Mouse (Mus musculus) cerebellum, adult 18-20 months (tissue): Measurements from ENCODE around the gene Cyp2a4.
"Not testable (repeated sequence)": the region's sequence is repeated elsewhere in the genome, so short reads cannot be mapped to it uniquely, and the experiment has no call there.

Experiments used
- DNase-seq, 2 experiments: peaks; one replicate each; pipeline ENCODE4 v3.0.0; 2021

The Cyp2a4 gene

DNA sequence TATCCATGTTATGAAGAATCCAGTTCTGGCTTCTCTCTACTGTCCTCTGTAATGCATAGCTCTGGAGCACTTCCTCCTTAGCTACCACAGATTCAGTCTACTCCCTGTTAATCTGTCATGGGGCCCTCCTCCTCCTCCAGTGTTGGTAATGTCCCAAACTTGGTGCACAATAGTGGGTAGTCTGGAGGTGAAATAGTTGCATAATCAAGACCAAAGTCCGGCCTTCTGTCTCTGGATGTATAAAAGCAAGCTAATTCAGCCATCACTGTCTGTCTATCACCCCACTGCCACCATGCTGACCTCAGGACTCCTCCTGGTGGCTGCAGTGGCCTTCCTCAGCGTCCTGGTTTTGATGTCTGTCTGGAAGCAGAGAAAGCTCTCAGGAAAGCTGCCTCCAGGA lies at the start of gene Cyp2a4:
Cyp2a4 (plus strand) TSS at position 244 of the 400 bp plus-strand sequence.
- not testable (repeated sequence) for DNase-seq

DNA sequence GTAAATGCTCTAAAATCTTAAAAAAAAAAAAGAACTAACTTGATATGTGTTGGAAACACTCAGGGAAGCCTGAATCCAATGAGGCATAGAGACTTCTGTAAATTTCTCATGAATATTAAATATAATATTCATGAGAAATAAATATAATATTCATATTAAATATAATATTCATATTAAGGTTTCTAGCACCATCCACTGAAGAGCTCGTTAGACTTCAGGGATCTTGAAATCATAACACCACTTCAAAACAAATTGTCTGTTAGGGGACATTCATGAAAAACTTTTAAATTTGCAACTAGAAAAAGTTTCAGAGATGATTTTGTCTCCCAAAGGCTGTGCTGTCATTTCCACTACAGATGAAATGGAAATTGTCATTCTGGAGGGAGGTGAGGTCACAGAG lies 46.9 kb upstream of the Cyp2a4 start, which contains the start of gene Vmn1r184:
Vmn1r184 (plus strand) TSS at position 301 of the 400 bp plus-strand sequence.
- not testable (repeated sequence) for DNase-seq

DNA sequence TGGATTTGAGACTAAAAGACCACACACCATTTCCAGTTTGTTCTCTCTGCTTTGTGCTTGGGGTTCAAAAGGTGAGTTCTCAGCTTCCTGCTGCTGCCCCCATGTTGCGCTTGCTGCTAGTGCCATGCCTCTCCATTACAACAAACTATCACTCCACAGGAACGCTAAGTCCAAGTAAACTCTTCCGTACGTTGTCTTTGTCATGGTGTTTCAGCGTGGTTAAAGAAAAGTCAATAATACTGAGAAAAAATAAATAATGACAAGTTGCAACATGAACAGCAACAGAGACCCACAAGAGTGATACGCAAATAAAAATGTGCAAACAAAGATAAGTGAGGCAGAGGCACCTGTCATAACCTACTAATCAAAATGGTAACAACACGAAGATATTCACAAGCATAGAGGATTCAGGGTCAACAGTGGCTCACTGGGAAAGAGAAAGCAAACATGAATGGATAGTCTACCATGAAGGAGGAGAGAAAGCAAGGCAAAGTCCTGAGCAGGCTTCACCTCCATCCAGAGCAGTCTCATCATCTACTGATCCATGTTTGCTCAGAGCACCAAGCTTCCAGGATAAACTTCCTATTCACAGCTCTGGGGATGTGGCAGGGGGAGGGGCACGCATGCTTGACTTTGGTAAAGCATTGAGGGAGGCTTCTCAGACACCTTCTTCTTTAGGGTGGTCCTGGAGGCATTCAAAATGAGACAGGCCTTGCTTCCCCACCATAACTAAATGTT lies 3.4 kb upstream of the Cyp2a4 start:
- not testable (repeated sequence) for DNase-seq

DNA sequence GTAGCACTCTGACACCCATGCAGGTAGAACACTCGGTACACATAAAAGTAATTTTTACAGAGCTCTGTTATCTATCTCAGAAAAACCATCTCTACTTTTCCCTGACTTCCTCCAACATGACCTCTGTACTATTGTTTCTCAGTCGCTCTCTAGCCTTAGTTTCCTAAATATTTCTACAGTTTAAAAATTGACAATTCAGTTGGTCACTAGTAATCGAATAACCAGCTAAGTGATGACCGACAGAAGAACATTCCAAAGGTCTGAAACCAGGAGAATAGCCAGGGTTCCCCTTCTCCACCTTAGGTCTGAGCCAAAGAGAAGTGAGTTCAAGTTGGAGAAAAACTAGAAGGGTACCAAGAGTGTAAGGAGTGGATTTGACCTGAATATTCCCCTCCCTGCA lies 4.8 kb downstream of the Cyp2a4 start:
- not testable (repeated sequence) for DNase-seq

DNA sequence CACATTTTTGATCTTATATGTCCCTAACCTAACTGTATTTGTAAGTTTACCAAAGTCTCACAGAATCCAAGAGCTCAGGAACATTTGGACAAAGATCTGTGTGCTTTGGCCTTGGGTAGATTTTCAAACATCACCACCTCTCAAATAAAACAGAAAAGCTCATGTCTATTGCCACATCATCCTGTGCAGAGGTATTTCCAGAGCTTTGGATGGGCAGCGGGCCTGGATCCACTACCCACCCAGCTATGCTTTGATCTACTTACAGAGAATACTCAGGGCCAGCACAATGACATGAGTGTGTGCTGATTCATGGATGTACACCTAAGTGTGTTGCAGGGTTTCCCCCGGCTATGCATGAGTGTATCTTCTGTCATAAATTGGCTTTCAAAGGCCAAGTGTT lies 8.2 kb downstream of the Cyp2a4 start:
- DNase-seq, result not testable (repeated sequence)

DNA sequence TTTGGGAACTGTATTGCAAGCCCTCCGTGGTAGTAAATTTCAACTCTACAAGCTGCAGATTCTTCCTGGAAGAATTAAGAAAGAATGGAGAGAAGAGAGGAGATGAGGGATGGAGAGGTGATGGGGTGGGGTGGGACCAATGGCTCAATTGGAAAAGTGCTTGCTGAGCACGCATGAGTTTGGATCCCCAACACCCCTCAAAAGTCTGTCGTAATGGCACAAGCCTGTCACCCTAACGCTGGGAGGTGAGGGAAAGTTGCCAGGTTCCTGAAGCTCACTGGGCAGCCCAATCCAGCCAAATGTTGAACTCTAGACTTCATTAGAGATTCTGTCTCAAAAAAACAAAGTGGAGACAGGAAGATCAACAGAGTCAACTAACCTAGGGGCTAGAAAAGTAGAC lies 8.8 kb downstream of the Cyp2a4 start:
- not testable (repeated sequence) for DNase-seq

DNA sequence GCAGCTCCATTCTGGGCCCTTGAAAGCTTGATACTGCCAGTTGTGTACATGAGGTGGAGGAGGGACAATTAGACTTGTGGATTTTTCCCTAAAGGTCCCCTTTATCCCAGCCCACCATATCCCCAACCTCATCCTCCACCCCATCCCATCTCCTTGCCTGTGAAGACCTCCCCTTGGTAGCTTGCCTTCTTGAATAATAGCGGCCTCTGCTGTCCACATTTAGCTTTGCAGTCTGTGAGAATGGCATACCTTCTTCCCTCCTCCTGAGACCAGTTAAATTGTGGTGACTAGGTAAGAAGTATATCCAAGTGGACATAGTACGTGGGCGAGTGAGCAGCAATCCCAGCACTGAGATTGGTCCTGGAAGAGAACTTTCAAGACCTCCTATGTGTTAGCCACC lies 13.4 kb downstream of the Cyp2a4 start:
- not testable (repeated sequence) for DNase-seq

DNA sequence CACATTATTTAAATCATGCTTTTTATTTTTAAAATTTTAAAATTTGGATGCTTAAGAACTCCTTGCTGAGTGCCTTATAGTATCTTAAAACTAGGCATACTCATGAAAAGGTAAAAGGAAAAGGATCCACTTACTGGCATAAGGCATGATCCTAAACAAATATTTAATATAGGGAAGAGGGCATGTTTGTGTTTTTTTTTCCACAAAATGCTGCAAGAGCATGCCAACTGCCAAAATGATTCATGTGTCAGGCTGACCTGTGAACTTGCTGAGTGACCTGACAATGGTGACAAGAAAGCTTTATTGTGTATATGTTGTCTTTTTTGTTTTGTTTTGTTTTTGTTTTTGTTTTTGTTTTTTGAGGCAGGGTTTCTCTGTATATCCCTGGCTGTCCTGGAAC lies 43.2 kb downstream of the Cyp2a4 start:
- DNase-seq, result not testable (repeated sequence)

DNA sequence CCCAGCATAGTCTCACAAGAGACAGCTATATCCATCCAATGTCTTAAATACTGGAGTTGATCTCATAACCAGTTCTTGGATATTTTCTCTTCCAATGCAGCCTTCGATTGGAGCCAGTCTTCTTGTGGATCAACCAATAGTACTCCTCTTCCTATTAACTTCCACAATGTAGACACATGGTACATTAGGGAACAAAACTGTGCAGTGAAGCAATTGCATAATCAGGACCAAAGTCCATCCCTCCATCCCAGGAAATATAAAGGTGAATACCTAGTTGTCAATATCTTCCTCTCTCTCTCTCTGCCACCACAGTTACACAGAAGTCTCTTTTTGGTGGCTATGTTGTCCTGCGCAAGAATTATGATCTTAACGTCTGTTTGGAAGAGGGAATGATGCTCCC lies 45.3 kb downstream of the Cyp2a4 start:
- DNase-seq, result not testable (repeated sequence)

DNA sequence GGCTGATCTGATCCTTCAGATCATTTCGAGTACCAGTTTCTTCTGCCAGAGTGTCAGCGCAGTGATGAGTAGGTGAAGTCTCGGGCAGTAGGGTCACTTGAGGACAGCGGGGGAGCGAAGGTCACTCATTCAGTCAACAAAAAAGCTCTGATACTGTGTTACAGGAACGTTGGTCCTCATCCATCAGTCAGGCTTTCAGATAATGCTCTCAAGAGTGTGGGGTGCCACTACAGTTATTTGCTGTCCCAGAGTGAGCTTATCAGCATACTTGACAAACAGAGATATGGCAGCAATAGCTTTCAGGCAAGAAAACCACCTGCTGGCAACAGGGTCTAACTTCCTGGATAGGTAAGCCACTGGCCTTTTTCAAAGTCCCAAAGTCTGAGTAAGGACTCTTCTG lies 49.8 kb downstream of the Cyp2a4 start:
- DNase-seq, result not testable (repeated sequence)
